Mouse (Mus musculus): ENCODE measurements around the gene Tpbg. TPM values are rescaled to one million over a fixed set of nuclear protein-coding genes. Genes with fewer than 3 reads are reported as not detected.

The Tpbg gene
- total and polyA plus RNA-seq, 2 experiments from 2014 or later = 13.2 to 34.0 TPM

GRCm38 (mm10) chr9:85872908-85873307 is 30.7 kb downstream of the Tpbg start:
- H3K36me3 ChIP-seq (ENCODE audit: insufficient read depth, low read length) = no peaks in the 10 kb centered on the region
- 79% methylated on average over 7 of the region's 7 CpGs for WGBS

GRCm38 (mm10) chr9:85893681-85894080 is 51.5 kb downstream of the Tpbg start:
- Histone ChIP-seq H3K9me3 (ENCODE audit: low read length) (no peaks in the 10 kb centered on the region), H3K27me3 (ENCODE audit: insufficient read depth, low read length) (no peaks in the 10 kb centered on the region), H3K4me3 (ENCODE audit: low read depth, low read length) (no peak overlapping the region), H3K9ac (replicated peaks; ENCODE audit: low read length, poor library complexity, severe bottlenecking) (no peak overlapping the region), H3K4me1 (ENCODE audit: insufficient read depth, low read length) (no peaks in the 10 kb centered on the region), H3K36me3 (ENCODE audit: insufficient read depth, low read length) (no peaks in the 10 kb centered on the region), H3K4me2 (ENCODE audit: low read depth, low read length, poor library complexity, severe bottlenecking) (no peak overlapping the region), H3K27ac (ENCODE audit: low read depth, low read length) (no peak overlapping the region)
- ATAC-seq (ENCODE audit: low FRiP score) (no peak), DNase-seq (ENCODE audit: low spot score) (no peak)
- TF ChIP-seq CTCF (IDR thresholded peaks at IDR 0.05) = no peak
- 73% methylated on average over 5 of the region's 5 CpGs for WGBS

More at GRCm38 (mm10) chr9:85872908-85873307, 30.7 kb downstream of the Tpbg start:
- ATAC-seq (ENCODE audit: low FRiP score) (no peak), DNase-seq (ENCODE audit: low spot score) (no peak)
- Histone ChIP-seq H3K27ac (ENCODE audit: low read depth, low read length) (no peak overlapping the region), H3K27me3 (ENCODE audit: insufficient read depth, low read length) (no peaks in the 10 kb centered on the region), H3K9ac (replicated peaks; ENCODE audit: low read length, poor library complexity, severe bottlenecking) (no peak overlapping the region), H3K4me2 (ENCODE audit: low read depth, low read length, poor library complexity, severe bottlenecking) (no peak overlapping the region), H3K4me1 (ENCODE audit: insufficient read depth, low read length) (no peaks in the 10 kb centered on the region), H3K9me3 (ENCODE audit: low read length) (no peaks in the 10 kb centered on the region), H3K4me3 (ENCODE audit: low read depth, low read length) (no peak overlapping the region)
- TF ChIP-seq CTCF (IDR thresholded peaks at IDR 0.05) = peak; percentile 8; the same call in 1 of the 2 replicates

Other genes starting within 250 kb of the Tpbg start
- gene Ibtk, start 93.0 kb upstream of the Tpbg start, total RNA-seq (2014; rRNA removed) = 21.3 and 24.6 TPM in 2 replicates
- 15.8 and 17.1 TPM in 2 replicates for gene Ibtk, start 93.0 kb upstream of the Tpbg start, polyA plus RNA-seq (2015; fragmentation: Nextera tagmentation; extraction: Ambion mirVana)

Measured in midbrain, postnatal 0 days (tissue).